Mouse (Mus musculus) embryonic fibroblast, embryonic 13.5 days (primary cell): Measurements from ENCODE around the gene Colq.

ENCODE experiments used
- CTCF ChIP-seq: IDR thresholded peaks from 2 replicates; pipeline ENCODE4 v1.5.1; 2011; ENCODE audit warnings: mild to moderate bottlenecking, control low read depth, low read length, moderate library complexity, borderline replicate concordance; ENCODE audit not compliant: insufficient read depth
- POLR2A ChIP-seq: IDR thresholded peaks from 2 replicates; pipeline ENCODE4 v1.6.1; 2011; ENCODE audit warnings: low read depth, mild to moderate bottlenecking, control low read depth, low read length, moderate library complexity

DNA sequence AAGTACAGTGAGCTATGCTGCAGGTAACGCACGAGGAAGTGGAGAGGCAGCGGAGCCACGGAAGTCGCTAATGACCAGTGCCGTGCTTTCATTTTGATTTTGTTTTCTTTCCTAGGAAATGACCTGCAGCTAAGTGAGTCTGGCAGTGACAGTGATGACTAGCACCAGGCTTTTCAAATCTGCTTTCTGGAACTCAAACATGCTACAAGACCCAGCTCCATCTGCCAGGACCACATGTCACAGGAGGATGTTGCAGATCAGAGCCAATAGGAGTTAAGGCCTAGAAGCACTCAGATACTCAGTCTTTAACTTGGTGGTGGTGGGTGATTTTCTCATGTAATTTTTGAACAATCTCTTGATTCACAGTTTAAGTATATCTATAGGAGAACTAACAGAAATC lies 84.7 kb downstream of the Colq start:
- TF ChIP-seq POLR2A (no peak), CTCF (no peak)
